12 mouse cellular contexts compared by ENCODE assay signal in the genomic region with DNA sequence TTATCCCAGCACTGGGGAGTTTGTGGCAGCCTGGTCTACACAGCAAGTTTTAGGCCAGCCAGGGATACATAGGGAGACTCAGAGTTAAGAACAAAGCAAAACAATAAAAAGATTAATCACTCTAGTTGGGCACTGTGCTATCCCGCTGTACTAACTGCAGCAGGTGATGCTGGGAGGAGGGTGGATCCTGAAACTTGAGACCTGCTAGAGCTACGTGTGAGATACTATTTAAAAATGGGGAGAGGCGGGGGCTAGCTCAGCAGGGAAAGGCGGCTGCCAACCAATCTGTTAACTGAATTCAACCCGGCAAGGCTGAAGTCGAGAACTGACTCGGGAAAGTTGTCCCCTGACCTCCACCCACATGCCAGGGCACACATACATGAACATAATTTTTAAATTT. TPM values are rescaled to one million over a fixed set of nuclear protein-coding genes. Genes with fewer than 3 reads are reported as not detected.
DNase-seq lines count a peak whose midpoint lies in the region; ATAC-seq and TF ChIP-seq lines count a peak whose summit lies in the region.
"Had no signal": no experiment of that assay in that cellular context is flagged by ENCODE, and none has a peak within 500 bp of the region (broad histone marks: within the 10 kb centered on the region; RNA-seq: fewer than 3 reads in every experiment).

No protein-coding gene starts in this region.

- TF ChIP-seq POLR2A in myocyte (IDR thresholded peaks at IDR 0.05; ENCODE audit: insufficient read length, low read depth), result no peak

- H3K9ac ChIP-seq in kidney, embryonic 16.5 days (replicated peaks; ENCODE audit: low read length), result no peak overlapping the region
- H3K9ac ChIP-seq: midbrain, embryonic 12.5 days had no signal

- no peak for DNase-seq in kidney, adult 8-10 months
- peak; percentile 57 for DNase-seq in embryo, embryonic 10.5 days (ENCODE audit: low spot score)
- DNase-seq in heart, postnatal 10 days, result peak; percentile 42 to 54
- DNase-seq in adrenal gland, postnatal 36 days, result no peak
- no peak for DNase-seq in thymus, postnatal 10 days (ENCODE audit: low spot score in 2 of 2)
- DNase-seq in frontal cortex, postnatal 10 days (ENCODE audit: low spot score in 2 of 2), result no peak
- DNase-seq: kidney, postnatal 25 days had no signal

- intact Hi-C loops in heart, postnatal 10 days (cut with DNase I), result no loop called here

- peak overlapping the region; percentile 22; the same call in 1 of the 2 replicates for H3K4me2 ChIP-seq in kidney, embryonic 16.5 days (replicated peaks; ENCODE audit: low read depth, low read length)
- H3K4me2 ChIP-seq in myocyte (ENCODE audit: low read depth), result peak overlapping the region; percentile 39
- H3K4me2 ChIP-seq: midbrain, embryonic 12.5 days had no signal

- no peaks in the 10 kb centered on the region for H3K36me3 ChIP-seq in kidney, embryonic 16.5 days (ENCODE audit: insufficient read depth, low read length)
- no peaks in the 10 kb centered on the region for H3K36me3 ChIP-seq in myocyte (ENCODE audit: control insufficient read depth, insufficient read depth)
- H3K36me3 ChIP-seq: G1E; midbrain, embryonic 12.5 days had no signal

- WGBS in kidney, embryonic 16.5 days, result 6% methylated on average over 7 of the region's 7 CpGs

- no peak for ATAC-seq in kidney, embryonic 16.5 days (ENCODE audit: low FRiP score, low TSS enrichment)
- ATAC-seq: forebrain, embryonic 16.5 days had no signal

- peaks cover 8% of the 10 kb centered on the region; the same call in 1 of the 2 replicates for H3K4me1 ChIP-seq in kidney, embryonic 16.5 days (ENCODE audit: insufficient read depth, low read length)
- H3K4me1 ChIP-seq: midbrain, embryonic 12.5 days had no signal

- no peaks in the 10 kb centered on the region for H3K9me3 ChIP-seq in kidney, embryonic 16.5 days (ENCODE audit: low read length)
- H3K9me3 ChIP-seq: G1E; midbrain, embryonic 12.5 days had no signal

- no peaks in the 10 kb centered on the region for H3K79me2 ChIP-seq in myocyte (ENCODE audit: control insufficient read depth, insufficient read depth)

- H3ac ChIP-seq in myocyte (ENCODE audit: control insufficient read depth, insufficient read length), result no peak overlapping the region

- no peak overlapping the region for H3K4me3 ChIP-seq in kidney, embryonic 16.5 days (ENCODE audit: low read length)
- H3K4me3 ChIP-seq in myocyte, result no peak overlapping the region
- H3K4me3 ChIP-seq: midbrain, embryonic 12.5 days had no signal

- H3K27me3 ChIP-seq in kidney, embryonic 16.5 days (ENCODE audit: insufficient read depth, low read length), result no peaks in the 10 kb centered on the region
- H3K27me3 ChIP-seq in myocyte (ENCODE audit: control insufficient read depth, insufficient read depth, insufficient read length), result no peaks in the 10 kb centered on the region
- H3K27me3 ChIP-seq: midbrain, embryonic 12.5 days had no signal

- no peak overlapping the region for H3K27ac ChIP-seq in kidney, embryonic 16.5 days (ENCODE audit: low read length)
- H3K27ac ChIP-seq: midbrain, embryonic 12.5 days had no signal

TF ChIP-seq in myocyte, 11 proteins besides CTCF, POLR2A, EP300 and RAD21:
- TF ChIP-seq SRF (IDR thresholded peaks at IDR 0.05; ENCODE audit: control insufficient read depth, insufficient read length, low read depth), result no peak
- peak in 1 of 3 experiments; percentile 67 for TF ChIP-seq MYOD1 (IDR thresholded peaks at IDR 0.05; ENCODE audit: control insufficient read depth in 1 of 3, insufficient read length in 2 of 3, low read depth in 2 of 3)

RNA-seq across cellular contexts. Expression of a gene that starts 45.9 kb away (rescaled TPM):
- 25.4 and 28.6 TPM in 2 replicates for polyA plus RNA-seq in kidney, embryonic 16.5 days (2015; fragmentation: Nextera tagmentation; extraction: Ambion mirVana)
- 10 to 100 TPM; 11.2 to 13.2 TPM for total RNA-seq in heart, postnatal 10 days (2021)
- 7.8 TPM for polyA plus RNA-seq in myocyte (2012; fragmentation: generic; extraction: Trizol)
- 10 to 100 TPM; 12.6 to 13.3 TPM for total RNA-seq in adrenal gland, postnatal 36 days (2021)

Comparison
In these comparisons a context has a peak if more than half of its experiments do, and no peak if none do; other contexts are left out.
1. DNase-seq: peak in embryo, embryonic 10.5 days (single experiment) and heart, postnatal 10 days (2 of 2); none in kidney, adult 8-10 months (0 of 2), adrenal gland, postnatal 36 days (0 of 2), thymus, postnatal 10 days (0 of 2) and frontal cortex, postnatal 10 days (0 of 2).